Mouse (Mus musculus) liver, postnatal 0 days (tissue): ENCODE measurements around the gene Ctbs.

Source experiments
- CTCF ChIP-seq: sonication (generic); IDR thresholded peaks from 2 replicates; pipeline ENCODE4 v1.5.1; 2016; ENCODE audit warnings: antibody characterized with exemption, low read depth
- EP300 ChIP-seq: IDR thresholded peaks from 2 replicates; pipeline ENCODE4 v1.6.1; 2016; ENCODE audit warnings: antibody characterized with exemption, low read depth, mild to moderate bottlenecking

GRCm38 (mm10) chr3:146404311-146405201 is 45.0 kb upstream of the Ctbs start, which contains the start of gene Ssx2ip:
- no peak for TF ChIP-seq CTCF
- TF ChIP-seq EP300, result no peak
